Mouse (Mus musculus) ES-E14 (cell line): Measurements from ENCODE around the gene Kif21a. TPM values are rescaled to one million over a fixed set of nuclear protein-coding genes. Genes with fewer than 3 reads are reported as not detected.

Source experiments
- DNase-seq: peaks from one replicate; pipeline ENCODE4 v3.0.0-alpha.2; 2013; ENCODE audit warnings: low read depth, low spot score
- H3K27ac ChIP-seq: 2 replicates; pipeline ENCODE4 v1.5.1; 2012; ENCODE audit warnings: low read depth, mild to moderate bottlenecking, low read length, moderate library complexity, mixed read lengths; ENCODE audit not compliant: poor library complexity, insufficient read depth, severe bottlenecking
- H3K36me3 ChIP-seq: 2 replicates; pipeline ENCODE4 v1.6.1; 2012; ENCODE audit warnings: mild to moderate bottlenecking, low read length, moderate library complexity, mixed read lengths; ENCODE audit not compliant: control insufficient read depth, poor library complexity, insufficient read depth, severe bottlenecking
- H3K4me1 ChIP-seq, 2 experiments: fragments of 150-350 bp in 1 of 2; sonication (generic) in 1 of 2; 2 replicates each; pipeline ENCODE4 v1.6.1; 2012; ENCODE audit warnings: low read length in 2 of 2, mild to moderate bottlenecking in 1 of 2, mixed read lengths in 1 of 2; ENCODE audit not compliant: control insufficient read depth in 2 of 2, insufficient read depth in 2 of 2, poor library complexity in 1 of 2
- H3K4me3 ChIP-seq, 2 experiments: fragments of 150-350 bp in 1 of 2; sonication (generic) in 1 of 2; 2 replicates each; pipeline ENCODE4 v1.5.1; 2012; ENCODE audit warnings: low read length in 2 of 2, low read depth in 1 of 2, mild to moderate bottlenecking in 1 of 2, mixed read lengths in 1 of 2; ENCODE audit not compliant: insufficient read depth in 1 of 2, poor library complexity in 1 of 2, severe bottlenecking in 1 of 2
- H3K9ac ChIP-seq: 2 replicates; pipeline ENCODE4 v1.6.1; 2012; ENCODE audit warnings: low read depth, mild to moderate bottlenecking, low read length, mixed read lengths; ENCODE audit not compliant: poor library complexity, insufficient read depth, severe bottlenecking
- H3K9me3 ChIP-seq: fragments of 150-350 bp; sonication (generic); 2 replicates; pipeline ENCODE4 v1.6.1; 2012; ENCODE audit warnings: low read depth, mild to moderate bottlenecking, low read length; ENCODE audit not compliant: control insufficient read depth, insufficient read depth
- CHD2 ChIP-seq: IDR thresholded peaks from 2 replicates; pipeline ENCODE4 v1.6.1; 2014; ENCODE audit warnings: mild to moderate bottlenecking, low read depth, low read length, inconsistent platforms
- HCFC1 ChIP-seq: IDR thresholded peaks from 2 replicates; pipeline ENCODE4 v1.6.1; 2012; ENCODE audit warnings: low read length, inconsistent platforms, borderline replicate concordance; ENCODE audit not compliant: insufficient read depth
- MAFK ChIP-seq: IDR thresholded peaks from 2 replicates; pipeline ENCODE4 v1.6.1; 2014; ENCODE audit warnings: mild to moderate bottlenecking, low read depth, low read length, inconsistent platforms; ENCODE audit not compliant: insufficient read depth
- ZC3H11A ChIP-seq: IDR thresholded peaks from 2 replicates; pipeline ENCODE4 v1.6.1; 2012; ENCODE audit warnings: low read depth, mild to moderate bottlenecking, inconsistent platforms, low read length, borderline replicate concordance
- ZNF384 ChIP-seq: IDR thresholded peaks from 2 replicates; pipeline ENCODE4 v1.6.1; 2012; ENCODE audit warnings: low read depth, low read length, inconsistent platforms
- in situ Hi-C, 2 experiments: fragments of 600-800 bp; cut with MboI; formaldehyde crosslinking; loops; one replicate each; pipeline ENCODE4 v1.15.1; 2025; ENCODE audit warnings: low sequenced_read_pairs in 2 of 2, inconsistent platforms in 1 of 2; ENCODE audit not compliant: unreplicated experiment in 2 of 2
- total RNA-seq: library from RNA; depleted of rRNA; stranded (reverse); fragments of 300-350 nt; gene quantifications from 2 replicates; pipeline ENCODE4 v1.2.3, GENCODE M21; 2012

Gene Kif21a
- total RNA-seq, 1 experiment = 5.4 TPM

- no peak for DNase-seq
These were observed 3.2 kb downstream of the Kif21a start for GRCm38 (mm10) chr15:91046506-91046905.

GRCm38 (mm10) chr15:91043263-91043662 lies 6.5 kb downstream of the Kif21a start:
- Histone ChIP-seq H3K9ac (no peak overlapping the region), H3K27ac (no peak overlapping the region), H3K36me3 (no peaks in the 10 kb centered on the region), H3K4me3 (no peak overlapping the region), H3K9me3 (no peaks in the 10 kb centered on the region), H3K4me1 (0 out of 4 replicates have a peak, but pooled peaks cover 0 to 2% of the 10 kb centered on the region in 2 experiments)
- no peak for TF ChIP-seq CHD2
- TF ChIP-seq ZNF384 = no peak
- TF ChIP-seq ZC3H11A = no peak
- no peak for TF ChIP-seq HCFC1
- TF ChIP-seq MAFK = no peak
- DNase-seq = no peak
- in situ Hi-C loops = no loop called here

More at GRCm38 (mm10) chr15:91046506-91046905, 3.2 kb downstream of the Kif21a start:
- H3K4me1 ChIP-seq = 0 out of 4 replicates have a peak, but pooled peaks cover 0 to 2% of the 10 kb centered on the region in 2 experiments
- no peak overlapping the region for H3K4me3 ChIP-seq
- H3K9ac ChIP-seq = no peak overlapping the region
- H3K36me3 ChIP-seq = no peaks in the 10 kb centered on the region
- in situ Hi-C loops = no loop called here
- TF ChIP-seq CHD2 = no peak
- no peak for TF ChIP-seq MAFK
- no peak for TF ChIP-seq ZNF384
- TF ChIP-seq HCFC1 = no peak
- no peak for TF ChIP-seq ZC3H11A
- no peak overlapping the region for H3K27ac ChIP-seq
- H3K9me3 ChIP-seq = no peaks in the 10 kb centered on the region

GRCm38 (mm10) chr15:91038860-91039259 lies 10.9 kb downstream of the Kif21a start:
- in situ Hi-C loops = no loop called here
- TF ChIP-seq CHD2 = no peak
- TF ChIP-seq HCFC1 = no peak
- no peak for TF ChIP-seq MAFK
- no peak for TF ChIP-seq ZC3H11A
- Histone ChIP-seq H3K9me3 (no peaks in the 10 kb centered on the region), H3K27ac (no peak overlapping the region), H3K4me1 (no peaks in the 10 kb centered on the region), H3K4me3 (no peak overlapping the region), H3K36me3 (no peaks in the 10 kb centered on the region), H3K9ac (no peak overlapping the region)
- DNase-seq = no peak

GRCm38 (mm10) chr15:91034090-91034489 lies 15.7 kb downstream of the Kif21a start:
- no peak for DNase-seq
- in situ Hi-C loops = no loop called here
- TF ChIP-seq CHD2 (no peak), ZC3H11A (no peak), HCFC1 (no peak), MAFK (no peak), ZNF384 (no peak)
- no peaks in the 10 kb centered on the region for H3K9me3 ChIP-seq
- H3K4me3 ChIP-seq = no peak overlapping the region
- H3K4me1 ChIP-seq = no peaks in the 10 kb centered on the region
- H3K27ac ChIP-seq = no peak overlapping the region
- no peak overlapping the region for H3K9ac ChIP-seq
- no peaks in the 10 kb centered on the region for H3K36me3 ChIP-seq

DNA sequence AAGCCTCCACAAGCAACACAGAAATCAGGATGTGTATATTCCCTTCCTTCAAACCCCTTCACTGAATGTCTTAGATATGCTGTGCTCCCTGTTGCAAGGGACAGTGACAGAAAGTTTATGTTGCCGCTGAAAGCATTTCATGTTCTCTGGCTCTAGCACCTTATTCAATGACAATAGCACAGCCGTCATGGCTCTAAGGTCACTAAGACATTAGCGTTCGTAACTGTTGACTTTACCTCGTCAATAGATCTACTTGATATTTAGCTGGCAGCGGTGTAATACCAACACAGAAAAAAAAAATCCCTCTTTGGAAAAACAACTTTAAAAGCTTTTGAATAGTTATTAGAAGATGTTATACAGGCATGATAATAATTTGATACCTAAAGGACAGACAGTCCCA lies 16.2 kb downstream of the Kif21a start:
- no peak for DNase-seq
- Histone ChIP-seq H3K36me3 (no peaks in the 10 kb centered on the region), H3K4me1 (no peaks in the 10 kb centered on the region)

More for the DNA sequence above, 16.2 kb downstream of the Kif21a start:
- Histone ChIP-seq H3K9ac (no peak overlapping the region), H3K27ac (no peak overlapping the region), H3K9me3 (no peaks in the 10 kb centered on the region), H3K4me3 (no peak overlapping the region)
- TF ChIP-seq MAFK (no peak), ZC3H11A (no peak)
- in situ Hi-C loops = no loop called here
